Comparison of ENCODE assay signal across 15 mouse cellular contexts in the genomic region with DNA sequence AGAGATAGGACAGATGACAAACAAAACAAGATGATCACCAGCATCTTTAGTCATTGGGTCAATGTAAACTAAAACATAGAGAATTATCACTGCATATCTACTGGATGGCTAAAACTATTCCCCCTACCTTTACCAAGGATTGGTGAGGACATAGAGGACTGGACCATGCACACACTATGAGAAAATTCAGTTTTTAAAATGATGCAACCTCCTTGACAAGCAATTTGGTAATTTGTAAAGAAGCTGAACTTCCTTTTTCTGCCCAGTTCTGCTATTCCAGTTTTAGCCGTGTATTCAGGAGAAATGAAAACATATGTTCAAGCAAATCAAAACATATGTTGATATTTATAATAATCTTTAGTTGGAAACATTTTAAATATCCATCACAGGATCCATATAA.
"Had no signal": no experiment of that assay in that cellular context is flagged by ENCODE, and none has a peak within 500 bp of the region (broad histone marks: within the 10 kb centered on the region; RNA-seq: fewer than 3 reads in every experiment).

No protein-coding gene starts in this region.

- ATAC-seq: liver, postnatal 0 days; lung, postnatal 0 days; midbrain, embryonic 16.5 days had no signal

- DNase-seq: liver, postnatal 0 days; lung, adult 2 months; lung, postnatal 14 days; lung, postnatal 36 days; midbrain, embryonic 14.5 days; retina, postnatal 1 day; right cerebral cortex, adult 18-20 months; right cerebral cortex, postnatal 25 days; right cerebral cortex, postnatal 4 days; spleen, adult 18-20 months; thymus, adult 18-20 months; thymus, postnatal 14 days; thymus, postnatal 36 days had no signal
